Mouse (Mus musculus): Measurements from ENCODE around the gene Sh2b2. TPM values are rescaled to one million over a fixed set of nuclear protein-coding genes. Genes with fewer than 3 reads are reported as not detected.
A peak's percentile ranks its signal among the peaks of the same experiment; 100 is the strongest.

Sh2b2 gene
- polyA plus RNA-seq, 1 experiment from 2014 or later, result 11.8 TPM

DNA sequence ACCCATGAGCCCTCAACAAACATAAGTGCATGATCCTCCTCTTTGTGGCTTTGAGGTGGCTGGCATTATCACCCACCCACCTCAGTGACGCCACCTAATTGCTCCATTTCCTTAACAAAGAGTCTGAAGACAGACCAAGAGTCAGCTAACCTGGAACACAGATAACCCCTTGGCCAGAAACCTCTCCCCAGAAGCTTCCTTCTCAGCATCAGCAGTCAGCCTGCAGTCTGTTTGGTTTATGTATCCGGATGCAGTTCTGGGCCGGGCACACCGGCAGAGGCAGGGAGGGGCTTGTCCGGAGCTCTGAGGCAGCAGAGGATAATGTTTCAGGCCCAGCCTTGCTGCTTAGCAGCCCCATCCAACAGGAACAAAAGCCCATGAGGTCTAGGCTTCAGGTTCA, 66.8 kb downstream of the Sh2b2 start:
- no peak overlapping the region for H3K9ac ChIP-seq (ENCODE audit: low read length)
- no peak overlapping the region for H3K27ac ChIP-seq (ENCODE audit: low read depth, low read length)
- H3K9me3 ChIP-seq (ENCODE audit: control insufficient read depth, low read length), result no peaks in the 10 kb centered on the region
- H3K36me3 ChIP-seq (ENCODE audit: control insufficient read depth, insufficient read depth, low read length), result peaks cover 6% of the 10 kb centered on the region
- DNase-seq (ENCODE audit: low spot score, missing footprints) (peak; percentile 73), ATAC-seq (ENCODE audit: low FRiP score) (no peak)
- WGBS, result 82% methylated on average over 5 of the region's 5 CpGs
- H3K4me3 ChIP-seq (ENCODE audit: low read depth, low read length), result no peak overlapping the region
- H3K27me3 ChIP-seq (ENCODE audit: control insufficient read depth, insufficient read depth, low read length), result no peaks in the 10 kb centered on the region
- H3K4me2 ChIP-seq, result no peak overlapping the region
- no peaks in the 10 kb centered on the region for H3K4me1 ChIP-seq (ENCODE audit: control insufficient read depth, insufficient read depth, low read length)

DNA sequence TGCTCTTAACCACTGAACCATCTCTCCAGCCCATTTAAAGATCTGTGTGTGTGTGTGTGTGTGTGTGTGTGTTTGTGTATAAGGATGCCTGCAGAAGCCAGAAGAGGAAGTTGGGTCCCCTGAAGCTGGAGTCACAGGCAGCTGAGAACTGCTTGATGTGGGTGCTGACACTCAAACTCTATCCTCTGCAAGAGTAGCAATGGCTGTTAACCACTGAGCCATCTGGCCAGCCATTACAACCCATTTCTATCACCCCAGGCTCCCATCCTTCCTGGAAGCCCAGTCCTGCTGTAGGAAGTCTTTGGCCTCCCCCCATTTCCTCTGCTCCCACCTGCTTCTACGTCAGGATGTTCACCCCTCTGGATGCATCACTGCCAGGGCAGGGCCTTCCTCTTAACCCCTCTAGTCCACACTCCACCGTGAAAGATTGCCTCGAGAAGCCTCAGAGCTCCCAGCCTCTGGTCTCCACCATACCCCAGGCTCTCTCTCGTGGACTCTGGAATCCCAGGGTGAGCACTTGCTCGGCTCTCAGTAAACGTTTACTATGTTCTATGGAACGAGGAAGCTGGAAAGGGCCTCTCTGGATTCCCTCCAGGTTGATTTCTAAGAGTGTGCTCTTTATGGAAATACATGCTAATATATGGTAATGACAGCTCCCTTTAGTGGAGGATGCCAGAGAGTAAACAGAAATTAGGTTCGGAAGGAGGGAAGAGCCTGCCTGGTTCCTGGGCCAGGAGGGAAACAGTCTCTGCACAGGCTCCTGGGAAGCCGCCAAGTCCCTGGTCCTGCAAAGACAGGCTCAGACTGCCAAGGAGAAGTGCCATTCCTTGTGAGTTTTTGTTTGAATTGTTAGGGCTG, 72.5 kb downstream of the Sh2b2 start:
- DNase-seq (ENCODE audit: low spot score, missing footprints) (no peak), ATAC-seq (ENCODE audit: low FRiP score) (no peak)
- Histone ChIP-seq H3K4me2 (no peak overlapping the region), H3K36me3 (ENCODE audit: control insufficient read depth, insufficient read depth, low read length) (no peaks in the 10 kb centered on the region; the same call in 1 of the 2 replicates), H3K4me1 (ENCODE audit: control insufficient read depth, insufficient read depth, low read length) (peaks cover 9% of the 10 kb centered on the region), H3K9ac (ENCODE audit: low read length) (no peak overlapping the region), H3K9me3 (ENCODE audit: control insufficient read depth, low read length) (no peaks in the 10 kb centered on the region), H3K27me3 (ENCODE audit: control insufficient read depth, insufficient read depth, low read length) (no peaks in the 10 kb centered on the region), H3K4me3 (ENCODE audit: low read depth, low read length) (no peak overlapping the region), H3K27ac (ENCODE audit: low read depth, low read length) (peak overlapping the region; percentile 14; the same call in 1 of the 2 replicates)
- 64% methylated on average over 9 of the region's 9 CpGs for WGBS

DNA sequence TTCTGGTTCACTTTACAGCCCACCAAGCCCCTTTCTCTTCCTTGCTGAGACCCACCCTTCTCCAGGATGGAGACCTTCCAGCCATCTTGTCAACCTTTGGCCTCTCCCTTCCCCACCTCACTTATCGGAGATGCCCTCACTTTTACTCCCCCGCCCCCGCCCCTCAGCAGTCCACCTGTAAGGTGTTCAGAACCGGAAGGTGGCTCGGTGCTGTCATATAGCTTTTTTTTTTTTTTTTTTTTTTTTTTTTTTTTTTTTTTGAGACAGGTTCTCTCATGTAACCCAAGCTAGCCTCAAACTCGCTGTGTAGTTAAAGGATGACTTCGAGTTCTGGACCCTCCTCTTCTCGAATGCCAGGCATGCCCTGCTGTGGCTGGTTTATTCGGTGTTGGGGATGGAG, 73.4 kb downstream of the Sh2b2 start:
- Histone ChIP-seq H3K9ac (ENCODE audit: low read length) (no peak overlapping the region), H3K9me3 (ENCODE audit: control insufficient read depth, low read length) (peaks cover 4% of the 10 kb centered on the region), H3K4me2 (no peak overlapping the region), H3K27me3 (ENCODE audit: control insufficient read depth, insufficient read depth, low read length) (no peaks in the 10 kb centered on the region), H3K27ac (ENCODE audit: low read depth, low read length) (no peak overlapping the region), H3K36me3 (ENCODE audit: control insufficient read depth, insufficient read depth, low read length) (no peaks in the 10 kb centered on the region), H3K4me1 (ENCODE audit: control insufficient read depth, insufficient read depth, low read length) (peaks cover 9% of the 10 kb centered on the region), H3K4me3 (ENCODE audit: low read depth, low read length) (no peak overlapping the region)
- WGBS, result 79% methylated on average over 9 of the region's 9 CpGs
- DNase-seq (ENCODE audit: low spot score, missing footprints), result peak; percentile 37
- ATAC-seq (ENCODE audit: low FRiP score), result no peak

GRCm38 (mm10) chr5:136171363-136172341, 74.7 kb downstream of the Sh2b2 start:
- ATAC-seq (ENCODE audit: low FRiP score) (no peak), DNase-seq (ENCODE audit: low spot score, missing footprints) (peak; percentile 87)
- Histone ChIP-seq H3K27ac (ENCODE audit: low read depth, low read length) (no peak overlapping the region), H3K9ac (ENCODE audit: low read length) (peak overlapping the region; percentile 20; the same call in 1 of the 2 replicates), H3K4me2 (peak overlapping the region; percentile 75), H3K4me3 (ENCODE audit: low read depth, low read length) (peak overlapping the region; percentile 43), H3K36me3 (ENCODE audit: control insufficient read depth, insufficient read depth, low read length) (no peaks in the 10 kb centered on the region), H3K4me1 (ENCODE audit: control insufficient read depth, insufficient read depth, low read length) (peaks cover 9% of the 10 kb centered on the region), H3K9me3 (ENCODE audit: control insufficient read depth, low read length) (peaks cover 5% of the 10 kb centered on the region), H3K27me3 (ENCODE audit: control insufficient read depth, insufficient read depth, low read length) (no peaks in the 10 kb centered on the region)
- 45% methylated on average over 17 of the region's 17 CpGs for WGBS

GRCm38 (mm10) chr5:136170512-136171362, 75.6 kb downstream of the Sh2b2 start, which contains the start of gene Orai2:
Gene Orai2 (minus strand): TSS chr5:136170713.
- peak; percentile 98 for DNase-seq (ENCODE audit: low spot score, missing footprints)
- Histone ChIP-seq H3K27ac (ENCODE audit: low read depth, low read length) (no peak within 1 kb of the TSS; the same call in 1 of the 2 replicates), H3K36me3 (ENCODE audit: control insufficient read depth, insufficient read depth, low read length) (no peaks in the 10 kb centered on the region), H3K4me1 (ENCODE audit: control insufficient read depth, insufficient read depth, low read length) (peaks cover 9% of the 10 kb centered on the region), H3K4me2 (peak within 1 kb of the TSS; percentile 75), H3K9ac (ENCODE audit: low read length) (peak within 1 kb of the TSS; percentile 67), H3K27me3 (ENCODE audit: control insufficient read depth, insufficient read depth, low read length) (no peaks in the 10 kb centered on the region), H3K4me3 (ENCODE audit: low read depth, low read length) (peak within 1 kb of the TSS; percentile 43), H3K9me3 (ENCODE audit: control insufficient read depth, low read length) (peaks cover 5% of the 10 kb centered on the region)
- WGBS, result 7% methylated on average over 46 of the region's 49 CpGs
- peak; percentile 94 for ATAC-seq (ENCODE audit: low FRiP score)

DNA sequence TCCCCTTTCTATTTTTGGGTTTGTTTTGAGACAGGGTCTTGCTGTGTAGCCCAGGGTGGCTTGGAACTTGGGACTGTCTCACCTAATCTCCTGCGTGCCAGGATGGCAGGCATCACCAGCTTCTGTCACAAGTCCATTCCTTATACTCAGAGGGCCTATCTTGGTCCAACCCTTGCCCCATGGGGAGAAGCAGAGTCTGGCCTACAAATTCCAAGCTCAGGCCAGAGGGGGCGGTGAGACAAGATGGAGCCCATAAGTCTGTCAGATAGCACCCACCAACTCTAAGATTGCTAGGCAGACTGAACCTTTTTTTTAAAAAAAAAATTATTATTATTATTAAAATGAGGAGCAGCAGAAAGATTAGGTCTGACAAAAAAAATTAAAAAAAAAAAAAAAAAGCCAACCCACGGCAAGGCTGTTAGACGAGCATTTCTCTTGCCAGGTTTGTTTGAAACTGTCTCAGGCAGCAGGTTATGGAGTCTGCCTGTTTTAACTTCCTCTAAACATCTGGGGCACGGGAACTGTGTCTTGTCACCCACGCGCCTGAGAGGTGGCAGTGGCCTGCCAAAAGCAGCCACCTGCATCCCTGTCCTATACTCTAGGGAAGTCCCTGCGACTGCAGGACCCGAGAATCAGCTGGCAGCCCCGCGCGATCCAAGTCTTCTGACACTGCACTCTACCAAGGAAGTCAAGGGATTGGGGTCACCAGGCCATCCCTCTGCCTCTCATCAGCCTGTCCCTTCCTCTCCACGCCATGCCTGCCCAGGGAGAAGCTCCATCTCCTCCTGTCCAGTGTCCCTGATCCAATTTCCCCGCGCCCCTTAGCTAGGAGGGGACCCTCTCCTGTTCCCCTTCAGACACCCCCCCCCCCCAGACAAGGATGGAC, 76.5 kb downstream of the Sh2b2 start:
- Histone ChIP-seq H3K9me3 (ENCODE audit: control insufficient read depth, low read length) (peaks cover 5% of the 10 kb centered on the region), H3K27ac (ENCODE audit: low read depth, low read length) (no peak overlapping the region; the same call in 1 of the 2 replicates), H3K36me3 (ENCODE audit: control insufficient read depth, insufficient read depth, low read length) (no peaks in the 10 kb centered on the region), H3K27me3 (ENCODE audit: control insufficient read depth, insufficient read depth, low read length) (no peaks in the 10 kb centered on the region), H3K9ac (ENCODE audit: low read length) (peak overlapping the region; percentile 67), H3K4me3 (ENCODE audit: low read depth, low read length) (peak overlapping the region; percentile 43), H3K4me2 (peak overlapping the region; percentile 75), H3K4me1 (ENCODE audit: control insufficient read depth, insufficient read depth, low read length) (peaks cover 9% of the 10 kb centered on the region)
- DNase-seq (ENCODE audit: low spot score, missing footprints) (peak; percentile 93), ATAC-seq (ENCODE audit: low FRiP score) (no peak; the same call in 1 of the 2 replicates)
- WGBS, result 13% methylated on average over 15 of the region's 15 CpGs

Measured in midbrain, embryonic 11.5 days (tissue).